Mouse (Mus musculus) spleen, postnatal 10 days (tissue): ENCODE data around the gene Nkpd1.

Experiments
- DNase-seq, 2 experiments: peaks; one replicate each; pipeline ENCODE4 v3.0.0; 2021 to 2022; ENCODE audit warnings: low spot score in 2 of 2

The Nkpd1 gene

GRCm38 (mm10) chr7:19543584-19543983 lies 25.9 kb downstream of the Nkpd1 start:
- DNase-seq = peak in 1 of 2 experiments; percentile 60

GRCm38 (mm10) chr7:19546007-19546406 lies 28.4 kb downstream of the Nkpd1 start:
- DNase-seq = no peak

GRCm38 (mm10) chr7:19547344-19547969 lies 29.8 kb downstream of the Nkpd1 start:
- no peak for DNase-seq

- no peak for DNase-seq
Observed at GRCm38 (mm10) chr7:19549394-19549793, 31.8 kb downstream of the Nkpd1 start.

GRCm38 (mm10) chr7:19551634-19552033 lies 34.0 kb downstream of the Nkpd1 start:
- no peak for DNase-seq

GRCm38 (mm10) chr7:19552443-19552842 lies 34.8 kb downstream of the Nkpd1 start:
- no peak for DNase-seq

- DNase-seq = no peak
Observed at GRCm38 (mm10) chr7:19554168-19554567, 36.5 kb downstream of the Nkpd1 start.

- no peak for DNase-seq
Observed at GRCm38 (mm10) chr7:19557086-19557485, 39.4 kb downstream of the Nkpd1 start.

- DNase-seq = peak in 1 of 2 experiments; percentile 43
Observed at GRCm38 (mm10) chr7:19557982-19558900, 40.6 kb downstream of the Nkpd1 start.

- peak in 1 of 2 experiments; percentile 62 for DNase-seq
Observed at GRCm38 (mm10) chr7:19558965-19559364, 41.3 kb downstream of the Nkpd1 start.

- DNase-seq = peak; percentile 34 to 49
Observed at GRCm38 (mm10) chr7:19560491-19561260, 43.0 kb downstream of the Nkpd1 start.

- no peak for DNase-seq
Observed at GRCm38 (mm10) chr7:19561431-19561764, 43.8 kb downstream of the Nkpd1 start.

GRCm38 (mm10) chr7:19561765-19562642 lies 44.4 kb downstream of the Nkpd1 start:
- peak; percentile 93 to 96 for DNase-seq

- DNase-seq = peak; percentile 40 to 44
Observed at GRCm38 (mm10) chr7:19562643-19563410, 45.2 kb downstream of the Nkpd1 start, which contains the start of gene Ppp1r37. Gene Ppp1r37, minus strand, starts transcription at chr7:19563076.

- peak in 1 of 2 experiments; percentile 65 for DNase-seq
Observed at GRCm38 (mm10) chr7:19563884-19564283, 46.2 kb downstream of the Nkpd1 start.

- DNase-seq = peak; percentile 34 to 56
Observed at GRCm38 (mm10) chr7:19564455-19564854, 46.8 kb downstream of the Nkpd1 start.

- DNase-seq = no peak
Observed at GRCm38 (mm10) chr7:19565803-19566202, 48.2 kb downstream of the Nkpd1 start.

GRCm38 (mm10) chr7:19567426-19567825 lies 49.8 kb downstream of the Nkpd1 start:
- no peak for DNase-seq

GRCm38 (mm10) chr7:19569647-19570046 lies 52.0 kb downstream of the Nkpd1 start:
- no peak for DNase-seq
